9 mouse cellular contexts compared by ENCODE assay signal in the genomic region with DNA sequence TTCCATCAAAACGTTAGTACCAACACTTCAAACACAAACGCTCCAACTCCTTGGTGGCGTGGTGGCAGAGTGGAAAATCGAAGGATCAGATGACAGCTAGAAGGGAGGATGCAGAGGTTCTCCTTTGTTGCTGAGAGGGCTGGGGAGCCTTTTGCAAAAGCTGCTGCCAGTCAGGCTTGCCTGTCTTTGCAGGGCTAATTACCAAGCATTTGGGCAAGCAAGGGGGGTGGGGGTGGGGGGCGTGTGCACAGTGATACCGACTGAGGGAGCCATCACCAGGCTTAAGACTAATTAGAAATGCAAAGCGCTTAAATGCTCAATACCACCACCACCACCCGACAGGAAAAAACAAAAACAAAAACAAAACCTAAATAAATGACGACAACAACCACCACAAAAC.
DNase-seq lines count a peak whose midpoint lies in the region; ATAC-seq and TF ChIP-seq lines count a peak whose summit lies in the region.
"Had no signal": no experiment of that assay in that cellular context is flagged by ENCODE, and none has a peak within 500 bp of the region (broad histone marks: within the 10 kb centered on the region; RNA-seq: fewer than 3 reads in every experiment).

No protein-coding gene starts in this region.

- H3K4me1 ChIP-seq in heart, embryonic 11.5 days (ENCODE audit: control insufficient read depth, insufficient read depth, low read length) = peaks cover 12% of the 10 kb centered on the region
- H3K4me1 ChIP-seq in cortical plate, adult 2 months (ENCODE audit: control insufficient read depth, insufficient read depth, low read length) = no peaks in the 10 kb centered on the region
- peaks cover 15% of the 10 kb centered on the region for H3K4me1 ChIP-seq in hindbrain, embryonic 14.5 days (replicated peaks; ENCODE audit: control insufficient read depth, insufficient read depth, low read length)
- H3K4me1 ChIP-seq in midbrain, embryonic 16.5 days (ENCODE audit: control insufficient read depth, insufficient read depth, low read length) = peaks cover 7% of the 10 kb centered on the region

- ATAC-seq in heart, embryonic 11.5 days (replicated peaks; ENCODE audit: insufficient number of reproducible peaks, low FRiP score, low TSS enrichment) = no peak
- ATAC-seq in hindbrain, embryonic 14.5 days (ENCODE audit: low FRiP score) = peak; percentile 78
- peak; percentile 78 for ATAC-seq in midbrain, embryonic 16.5 days

- peak overlapping the region; percentile 49 for H3K4me3 ChIP-seq in heart, embryonic 11.5 days (ENCODE audit: low read depth, low read length)
- peak overlapping the region; percentile 48 for H3K4me3 ChIP-seq in cortical plate, adult 2 months (ENCODE audit: insufficient read depth, low read length)
- peak overlapping the region; percentile 33 for H3K4me3 ChIP-seq in hindbrain, embryonic 14.5 days (replicated peaks; ENCODE audit: low read length)
- peak overlapping the region; percentile 42 for H3K4me3 ChIP-seq in midbrain, embryonic 16.5 days (ENCODE audit: low read depth, low read length)
- H3K4me3 ChIP-seq: erythroblast, embryonic 14.5 days had no signal

- intact Hi-C loops in heart, postnatal 25 days (cut with DNase I) = no loop called here

- DNase-seq in heart, postnatal 25 days (ENCODE audit: low spot score) = no peak
- DNase-seq in hindbrain, embryonic 14.5 days (ENCODE audit: low spot score) = peak; percentile 62
- DNase-seq in urinary bladder, postnatal 10 days (ENCODE audit: low spot score) = no peak
- no peak for DNase-seq in testis, postnatal 10 days (ENCODE audit: low spot score)
- no peak for DNase-seq in layer of hippocampus, postnatal 36 days

- no peak for TF ChIP-seq CTCF in cortical plate, adult 2 months (IDR thresholded peaks at IDR 0.05; ENCODE audit: extremely low read depth, insufficient read depth, low read length)

- H3K27ac ChIP-seq in heart, embryonic 11.5 days (ENCODE audit: low read depth, low read length) = no peak overlapping the region
- no peak overlapping the region for H3K27ac ChIP-seq in cortical plate, adult 2 months (ENCODE audit: insufficient read depth, low read length)
- peak overlapping the region; percentile 98 for H3K27ac ChIP-seq in hindbrain, embryonic 14.5 days
- peak overlapping the region; percentile 93 for H3K27ac ChIP-seq in midbrain, embryonic 16.5 days (ENCODE audit: low read length)

- H3K9ac ChIP-seq in heart, embryonic 11.5 days (ENCODE audit: low read depth, low read length) = peak overlapping the region; percentile 63
- H3K9ac ChIP-seq in hindbrain, embryonic 14.5 days = peak overlapping the region; percentile 78
- H3K9ac ChIP-seq in midbrain, embryonic 16.5 days (ENCODE audit: low read depth, low read length) = peak overlapping the region; percentile 66

- H3K9me3 ChIP-seq in heart, embryonic 11.5 days (replicated peaks; ENCODE audit: control insufficient read depth, low read length) = no peaks in the 10 kb centered on the region
- peaks cover 10% of the 10 kb centered on the region; the same call in 1 of the 2 replicates for H3K9me3 ChIP-seq in hindbrain, embryonic 14.5 days (ENCODE audit: control insufficient read depth, low read length)
- peaks cover 4% of the 10 kb centered on the region; the same call in 1 of the 2 replicates for H3K9me3 ChIP-seq in midbrain, embryonic 16.5 days (replicated peaks; ENCODE audit: control insufficient read depth, low read length, poor library complexity, severe bottlenecking)

- no peak for TF ChIP-seq POLR2A in cortical plate, adult 2 months (IDR thresholded peaks at IDR 0.05; ENCODE audit: extremely low read depth, insufficient read depth, low read length)

- H3K27me3 ChIP-seq in heart, embryonic 11.5 days (ENCODE audit: control insufficient read depth, insufficient read depth, low read length) = no peaks in the 10 kb centered on the region
- no peaks in the 10 kb centered on the region for H3K27me3 ChIP-seq in hindbrain, embryonic 14.5 days (ENCODE audit: control insufficient read depth, insufficient read depth, low read length)
- no peaks in the 10 kb centered on the region for H3K27me3 ChIP-seq in midbrain, embryonic 16.5 days (ENCODE audit: control insufficient read depth, insufficient read depth, low read depth, low read length)

- peak overlapping the region; percentile 74 for H3K4me2 ChIP-seq in heart, embryonic 11.5 days
- H3K4me2 ChIP-seq in hindbrain, embryonic 14.5 days (replicated peaks) = peak overlapping the region; percentile 65
- peak overlapping the region; percentile 66 for H3K4me2 ChIP-seq in midbrain, embryonic 16.5 days (ENCODE audit: low read length)

- WGBS in heart, embryonic 11.5 days (ENCODE audit: insufficient replicate concordance) = 8% methylated on average over 9 of the region's 9 CpGs
- WGBS in hindbrain, embryonic 14.5 days = 1% methylated on average over 9 of the region's 9 CpGs
- under 1% methylated on average over 9 of the region's 9 CpGs for WGBS in midbrain, embryonic 16.5 days

- no peaks in the 10 kb centered on the region for H3K36me3 ChIP-seq in heart, embryonic 11.5 days (ENCODE audit: control insufficient read depth, insufficient read depth, low read length)
- no peaks in the 10 kb centered on the region for H3K36me3 ChIP-seq in hindbrain, embryonic 14.5 days (replicated peaks; ENCODE audit: control insufficient read depth, insufficient read depth)
- no peaks in the 10 kb centered on the region for H3K36me3 ChIP-seq in midbrain, embryonic 16.5 days (ENCODE audit: control insufficient read depth, insufficient read depth, low read length)

Comparison
In these comparisons a context has a peak if more than half of its experiments do, and no peak if none do; other contexts are left out.
1. H3K27ac ChIP-seq: peak in hindbrain, embryonic 14.5 days (single experiment) and midbrain, embryonic 16.5 days (single experiment); none in heart, embryonic 11.5 days (single experiment) and cortical plate, adult 2 months (single experiment).
2. Peak in every context shown above with its lines, with median percentiles within 50 percentile points of each other: H3K4me2 ChIP-seq, H3K4me3 ChIP-seq and H3K9ac ChIP-seq.